Mouse (Mus musculus): ENCODE results near the gene 1700109H08Rik.
"Not testable (repeated sequence)": the region's sequence is repeated elsewhere in the genome, so short reads cannot be mapped to it uniquely, and the experiment has no call there.

1700109H08Rik gene

GRCm38 (mm10) chr5:3600298-3600697, 28.9 kb downstream of the 1700109H08Rik start:
- DNase-seq (ENCODE audit: low read depth): peak; percentile 18

GRCm38 (mm10) chr5:3600790-3601189, 29.4 kb downstream of the 1700109H08Rik start:
- no peak for DNase-seq (ENCODE audit: low read depth)

- DNase-seq (ENCODE audit: low read depth): no peak
Observed at GRCm38 (mm10) chr5:3607114-3607513, 35.7 kb downstream of the 1700109H08Rik start.

GRCm38 (mm10) chr5:3609241-3609640, 37.9 kb downstream of the 1700109H08Rik start:
- DNase-seq (ENCODE audit: low read depth): no peak

GRCm38 (mm10) chr5:3611835-3612234, 40.5 kb downstream of the 1700109H08Rik start:
- not testable (repeated sequence) for DNase-seq (ENCODE audit: low read depth)

- no peak for DNase-seq (ENCODE audit: low read depth)
Observed at GRCm38 (mm10) chr5:3620486-3620885, 49.1 kb downstream of the 1700109H08Rik start.

GRCm38 (mm10) chr5:3630055-3630454, 58.7 kb downstream of the 1700109H08Rik start:
- no peak for DNase-seq (ENCODE audit: low read depth)

GRCm38 (mm10) chr5:3631512-3632271, 60.3 kb downstream of the 1700109H08Rik start:
- DNase-seq (ENCODE audit: low read depth): no peak

GRCm38 (mm10) chr5:3632285-3632684, 60.9 kb downstream of the 1700109H08Rik start:
- DNase-seq (ENCODE audit: low read depth): no peak

- no peak for DNase-seq (ENCODE audit: low read depth)
Observed at GRCm38 (mm10) chr5:3633315-3633714, 61.9 kb downstream of the 1700109H08Rik start.

- DNase-seq (ENCODE audit: low read depth): no peak
Observed at GRCm38 (mm10) chr5:3633951-3634350, 62.6 kb downstream of the 1700109H08Rik start.
